Mouse (Mus musculus): ENCODE measurements around the gene Nckap5l. TPM values are rescaled to one million over a fixed set of nuclear protein-coding genes. Genes with fewer than 3 reads are reported as not detected.

Nckap5l gene
- polyA plus RNA-seq, 1 experiment = 3.1 TPM

GRCm38 (mm10) chr15:99406986-99407570 is 50.5 kb downstream of the Nckap5l start:
- H3K4me3 ChIP-seq (ENCODE audit: insufficient read depth, low read depth, low read length) = no peak overlapping the region
- H3K36me3 ChIP-seq (ENCODE audit: control insufficient read depth, insufficient read depth, low read length) = peaks cover 29% of the 10 kb centered on the region
- no peak overlapping the region for H3K27ac ChIP-seq (ENCODE audit: insufficient read depth, low read depth, low read length)
- peaks cover 21% of the 10 kb centered on the region for H3K4me1 ChIP-seq (ENCODE audit: control insufficient read depth, insufficient read depth, low read length)
- H3K27me3 ChIP-seq (replicated peaks; ENCODE audit: control insufficient read depth, insufficient read depth, low read length) = no peaks in the 10 kb centered on the region
- DNase-seq = no peak
- no peak for TF ChIP-seq CTCF (conservative IDR thresholded peaks at IDR 0.05; ENCODE audit: insufficient read depth, insufficient read length, low read depth, low read length)
- TF ChIP-seq POLR2A (IDR thresholded peaks at IDR 0.05; ENCODE audit: low read depth, low read length) = no peak
- 80% methylated on average over 15 of the region's 15 CpGs for WGBS

- H3K27ac ChIP-seq (ENCODE audit: insufficient read depth, low read depth, low read length) = no peak overlapping the region
- H3K27me3 ChIP-seq (replicated peaks; ENCODE audit: control insufficient read depth, insufficient read depth, low read length) = no peaks in the 10 kb centered on the region
- no peak for TF ChIP-seq POLR2A (IDR thresholded peaks at IDR 0.05; ENCODE audit: low read depth, low read length)
- no peak for TF ChIP-seq CTCF (conservative IDR thresholded peaks at IDR 0.05; ENCODE audit: insufficient read depth, insufficient read length, low read depth, low read length)
- 41% methylated on average over 9 of the region's 9 CpGs for WGBS
- H3K4me3 ChIP-seq (ENCODE audit: insufficient read depth, low read depth, low read length) = no peak overlapping the region
- peaks cover 29% of the 10 kb centered on the region for H3K36me3 ChIP-seq (ENCODE audit: control insufficient read depth, insufficient read depth, low read length)
- H3K4me1 ChIP-seq (ENCODE audit: control insufficient read depth, insufficient read depth, low read length) = peaks cover 30% of the 10 kb centered on the region
- DNase-seq = peak; percentile 79
These were observed 52.4 kb downstream of the Nckap5l start for GRCm38 (mm10) chr15:99405150-99405549.

GRCm38 (mm10) chr15:99403159-99403889 is 54.2 kb downstream of the Nckap5l start:
- Histone ChIP-seq H3K4me1 (ENCODE audit: control insufficient read depth, insufficient read depth, low read length) (peaks cover 46% of the 10 kb centered on the region), H3K27ac (ENCODE audit: insufficient read depth, low read depth, low read length) (peak overlapping the region; percentile 52; the same call in 1 of the 2 replicates), H3K36me3 (ENCODE audit: control insufficient read depth, insufficient read depth, low read length) (peaks cover 26% of the 10 kb centered on the region), H3K4me3 (ENCODE audit: insufficient read depth, low read depth, low read length) (no peak overlapping the region), H3K27me3 (replicated peaks; ENCODE audit: control insufficient read depth, insufficient read depth, low read length) (no peaks in the 10 kb centered on the region)
- no peak for TF ChIP-seq POLR2A (IDR thresholded peaks at IDR 0.05; ENCODE audit: low read depth, low read length)
- 0 out of 2 replicates have a peak, but pooled peaks have one; percentile 10 for TF ChIP-seq CTCF (conservative IDR thresholded peaks at IDR 0.05; ENCODE audit: insufficient read depth, insufficient read length, low read depth, low read length)
- WGBS = 34% methylated on average over 12 of the region's 12 CpGs
- DNase-seq = peak; percentile 83

GRCm38 (mm10) chr15:99400602-99401001 is 56.9 kb downstream of the Nckap5l start:
- no peak for DNase-seq
- Histone ChIP-seq H3K36me3 (ENCODE audit: control insufficient read depth, insufficient read depth, low read length) (peaks cover 10% of the 10 kb centered on the region), H3K27ac (ENCODE audit: insufficient read depth, low read depth, low read length) (no peak overlapping the region), H3K4me1 (ENCODE audit: control insufficient read depth, insufficient read depth, low read length) (peaks cover 65% of the 10 kb centered on the region), H3K4me3 (ENCODE audit: insufficient read depth, low read depth, low read length) (no peak overlapping the region), H3K27me3 (replicated peaks; ENCODE audit: control insufficient read depth, insufficient read depth, low read length) (no peaks in the 10 kb centered on the region)
- TF ChIP-seq POLR2A (IDR thresholded peaks at IDR 0.05; ENCODE audit: low read depth, low read length) (no peak), CTCF (conservative IDR thresholded peaks at IDR 0.05; ENCODE audit: insufficient read depth, insufficient read length, low read depth, low read length) (no peak)
- WGBS = 42% methylated on average over 6 of the region's 6 CpGs

- no peaks in the 10 kb centered on the region for H3K27me3 ChIP-seq (replicated peaks; ENCODE audit: control insufficient read depth, insufficient read depth, low read length)
- H3K4me1 ChIP-seq (ENCODE audit: control insufficient read depth, insufficient read depth, low read length) = peaks cover 66% of the 10 kb centered on the region
- H3K36me3 ChIP-seq (ENCODE audit: control insufficient read depth, insufficient read depth, low read length) = peaks cover 8% of the 10 kb centered on the region
- TF ChIP-seq POLR2A (IDR thresholded peaks at IDR 0.05; ENCODE audit: low read depth, low read length) = no peak
- no peak for TF ChIP-seq CTCF (conservative IDR thresholded peaks at IDR 0.05; ENCODE audit: insufficient read depth, insufficient read length, low read depth, low read length)
- H3K4me3 ChIP-seq (ENCODE audit: insufficient read depth, low read depth, low read length) = no peak overlapping the region
- H3K27ac ChIP-seq (ENCODE audit: insufficient read depth, low read depth, low read length) = no peak overlapping the region
- no peak for DNase-seq
- WGBS = 26% methylated on average over 15 of the region's 15 CpGs
These were observed 57.9 kb downstream of the Nckap5l start for GRCm38 (mm10) chr15:99399503-99400245.

- no peak for DNase-seq
- Histone ChIP-seq H3K4me3 (ENCODE audit: insufficient read depth, low read depth, low read length) (no peak overlapping the region), H3K27ac (ENCODE audit: insufficient read depth, low read depth, low read length) (no peak overlapping the region), H3K27me3 (replicated peaks; ENCODE audit: control insufficient read depth, insufficient read depth, low read length) (no peaks in the 10 kb centered on the region), H3K4me1 (ENCODE audit: control insufficient read depth, insufficient read depth, low read length) (peaks cover 49% of the 10 kb centered on the region), H3K36me3 (ENCODE audit: control insufficient read depth, insufficient read depth, low read length) (no peaks in the 10 kb centered on the region; the same call in 1 of the 2 replicates)
- TF ChIP-seq CTCF (conservative IDR thresholded peaks at IDR 0.05; ENCODE audit: insufficient read depth, insufficient read length, low read depth, low read length) = no peak
- no peak for TF ChIP-seq POLR2A (IDR thresholded peaks at IDR 0.05; ENCODE audit: low read depth, low read length)
- 32% methylated on average over 2 of the region's 2 CpGs for WGBS
These were observed 59.9 kb downstream of the Nckap5l start for GRCm38 (mm10) chr15:99397622-99398021.

- Histone ChIP-seq H3K4me3 (ENCODE audit: insufficient read depth, low read depth, low read length) (peak overlapping the region; percentile 7), H3K27ac (ENCODE audit: insufficient read depth, low read depth, low read length) (peak overlapping the region; percentile 1), H3K36me3 (ENCODE audit: control insufficient read depth, insufficient read depth, low read length) (no peaks in the 10 kb centered on the region; the same call in 1 of the 2 replicates), H3K27me3 (replicated peaks; ENCODE audit: control insufficient read depth, insufficient read depth, low read length) (no peaks in the 10 kb centered on the region), H3K4me1 (ENCODE audit: control insufficient read depth, insufficient read depth, low read length) (peaks cover 48% of the 10 kb centered on the region)
- no peak for TF ChIP-seq POLR2A (IDR thresholded peaks at IDR 0.05; ENCODE audit: low read depth, low read length)
- no peak for TF ChIP-seq CTCF (conservative IDR thresholded peaks at IDR 0.05; ENCODE audit: insufficient read depth, insufficient read length, low read depth, low read length)
- 4% methylated on average over 4 of the region's 4 CpGs for WGBS
- peak; percentile 50 for DNase-seq
These were observed 60.7 kb downstream of the Nckap5l start for GRCm38 (mm10) chr15:99396875-99397274.
